Mouse (Mus musculus) liver, embryonic 18 days (tissue): ENCODE results near the gene Zfc3h1. TPM values are rescaled to one million over a fixed set of nuclear protein-coding genes. Genes with fewer than 3 reads are reported as not detected.

Experiments used
- polyA plus RNA-seq: library from polyadenylated mRNA; depleted of rRNA; stranded (reverse); fragments of >200 nt; gene quantifications from 2 replicates; pipeline ENCODE4 v1.2.3, GENCODE M21; 2012; rRNA removed

Zfc3h1 gene
- 31.6 and 41.8 TPM in 2 replicates for polyA plus RNA-seq

GRCm38 (mm10) chr10:115384221-115385017, at the start of gene Zfc3h1, which contains the start of gene Thap2:
Gene Zfc3h1, plus strand, starts transcription at chr10:115384959.
Gene Thap2, minus strand, starts transcription at chr10:115384443.

DNA sequence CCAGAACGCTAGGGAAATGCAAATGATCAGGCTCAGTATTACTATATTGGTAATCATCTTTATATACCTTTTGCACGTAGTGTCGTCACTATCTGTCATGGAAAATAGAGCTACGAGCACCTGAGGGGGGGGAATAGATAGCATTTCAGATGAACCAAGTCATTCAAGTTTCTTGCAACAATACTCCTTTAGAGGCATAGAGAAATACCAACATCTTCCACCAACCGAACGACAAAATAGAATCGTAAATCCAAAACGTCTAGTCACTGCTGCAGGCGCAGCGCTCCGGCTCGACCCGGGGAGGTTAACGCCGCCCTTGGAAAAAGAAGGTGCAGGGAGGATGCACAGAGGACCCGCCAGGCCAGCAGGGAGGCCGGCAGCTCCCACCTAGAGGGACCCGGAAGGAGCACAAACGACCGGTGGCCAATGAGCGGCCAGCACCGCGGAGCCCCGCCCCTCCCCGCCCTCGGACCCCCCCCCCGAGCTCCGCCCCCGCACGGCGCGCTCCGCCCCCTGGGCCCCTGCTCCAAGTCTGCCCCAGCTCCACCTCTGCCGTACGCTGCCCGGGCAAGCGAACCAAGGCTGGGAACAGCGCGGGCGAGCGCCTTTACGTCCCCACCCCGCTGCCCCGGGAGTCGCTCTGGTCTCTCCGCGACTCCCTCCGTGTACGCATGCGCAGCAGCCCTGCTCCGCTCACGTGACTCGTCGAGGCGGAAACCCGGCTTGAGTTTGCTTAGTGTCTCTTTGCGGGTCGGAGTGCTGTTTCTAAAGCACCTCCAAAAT, 22.7 kb upstream of the Zfc3h1 start, which contains the start of gene Tmem19:
TSS of gene Tmem19 (minus strand) at position 662 of the 783 bp plus-strand sequence.

Other genes starting within 250 kb of the Zfc3h1 start
- gene Tph2, start 199.9 kb upstream of the Zfc3h1 start, polyA plus RNA-seq, result not detected in 2 replicates
- gene Tbc1d15, start 133.5 kb upstream of the Zfc3h1 start, polyA plus RNA-seq, result 15.1 and 18.2 TPM in 2 replicates
- 9.3 and 10.0 TPM in 2 replicates for gene Rab21, start 69.4 kb upstream of the Zfc3h1 start, polyA plus RNA-seq
- 6.8 and 7.6 TPM in 2 replicates for gene Tmem19, start 22.5 kb upstream of the Zfc3h1 start, polyA plus RNA-seq
- gene Thap2, start 516 bp upstream of the Zfc3h1 start, polyA plus RNA-seq, result 2.8 and 3.2 TPM in 2 replicates
- gene A930009A15Rik, start 185.0 kb downstream of the Zfc3h1 start, polyA plus RNA-seq, result 0.17 and 0.22 TPM in 2 replicates
- 0.54 and 0.61 TPM in 2 replicates for gene Lgr5, start 202.8 kb downstream of the Zfc3h1 start, polyA plus RNA-seq